Mouse (Mus musculus) forebrain, embryonic 16.5 days (tissue): Measurements from ENCODE around the gene Adrb1. TPM values are rescaled to one million over a fixed set of nuclear protein-coding genes. Genes with fewer than 3 reads are reported as not detected.
A peak's percentile ranks its signal among the peaks of the same experiment; 100 is the strongest.
"Not testable (repeated sequence)": the region's sequence is repeated elsewhere in the genome, so short reads cannot be mapped to it uniquely, and the experiment has no call there.

Experiments
- ATAC-seq: fragments of 200-750 bp; cut with Nextera tagmentation; 2 replicates; pipeline ENCODE4 v1.8.0; 2017; ENCODE audit warnings: mild to moderate bottlenecking, moderate library complexity
- H3K27ac ChIP-seq: fragments of 300-500 bp; sonication (generic); 2 replicates; pipeline ENCODE4 v1.5.1; 2014; ENCODE audit warnings: low read length, control low read depth
- H3K27me3 ChIP-seq: fragments of 300-500 bp; sonication (generic); replicated peaks from 2 replicates; pipeline ENCODE4 v1.6.1; 2014; ENCODE audit warnings: low read length; ENCODE audit not compliant: control insufficient read depth, insufficient read depth
- H3K36me3 ChIP-seq: fragments of 300-500 bp; sonication (generic); 2 replicates; pipeline ENCODE4 v1.6.1; 2014; ENCODE audit not compliant: control insufficient read depth, insufficient read depth
- H3K4me1 ChIP-seq: fragments of 300-500 bp; sonication (generic); replicated peaks from 2 replicates; pipeline ENCODE4 v1.6.1; 2014; ENCODE audit warnings: low read length; ENCODE audit not compliant: control insufficient read depth, insufficient read depth
- H3K4me2 ChIP-seq: fragments of 300-500 bp; sonication (generic); 2 replicates; pipeline ENCODE4 v1.6.1; 2014; ENCODE audit warnings: mild to moderate bottlenecking, low read length, control low read depth
- H3K4me3 ChIP-seq: fragments of 300-500 bp; sonication (generic); replicated peaks from 2 replicates; pipeline ENCODE4 v1.5.1; 2014; ENCODE audit warnings: mild to moderate bottlenecking, low read length, control low read depth
- H3K9ac ChIP-seq: fragments of 300-500 bp; sonication (generic); replicated peaks from 2 replicates; pipeline ENCODE4 v1.6.1; 2014; ENCODE audit warnings: low read depth, low read length, control low read depth
- H3K9me3 ChIP-seq: fragments of 300-500 bp; sonication (generic); 2 replicates; pipeline ENCODE4 v1.6.1; 2016; ENCODE audit warnings: low read length; ENCODE audit not compliant: control insufficient read depth
- WGBS: fragments of 180-500 bp; shearing (Covaris S2); extraction: QIAGEN DNeasy Blood & Tissue Kit; methylation state at CpG from one replicate; pipeline ENCODE4 v1.1.7; 2014; 5-methylcytosine and 5-hydroxymethylcytosine counted together
- polyA plus RNA-seq: library from polyadenylated mRNA; unstranded; fragments of >200 nt; fragmentation: Nextera tagmentation; extraction: Ambion mirVana; gene quantifications from 2 replicates; pipeline ENCODE4 v1.2.1, GENCODE M21; 2015

The Adrb1 gene
- polyA plus RNA-seq, 1 experiment from 2014 or later, result 2.2 TPM

DNA sequence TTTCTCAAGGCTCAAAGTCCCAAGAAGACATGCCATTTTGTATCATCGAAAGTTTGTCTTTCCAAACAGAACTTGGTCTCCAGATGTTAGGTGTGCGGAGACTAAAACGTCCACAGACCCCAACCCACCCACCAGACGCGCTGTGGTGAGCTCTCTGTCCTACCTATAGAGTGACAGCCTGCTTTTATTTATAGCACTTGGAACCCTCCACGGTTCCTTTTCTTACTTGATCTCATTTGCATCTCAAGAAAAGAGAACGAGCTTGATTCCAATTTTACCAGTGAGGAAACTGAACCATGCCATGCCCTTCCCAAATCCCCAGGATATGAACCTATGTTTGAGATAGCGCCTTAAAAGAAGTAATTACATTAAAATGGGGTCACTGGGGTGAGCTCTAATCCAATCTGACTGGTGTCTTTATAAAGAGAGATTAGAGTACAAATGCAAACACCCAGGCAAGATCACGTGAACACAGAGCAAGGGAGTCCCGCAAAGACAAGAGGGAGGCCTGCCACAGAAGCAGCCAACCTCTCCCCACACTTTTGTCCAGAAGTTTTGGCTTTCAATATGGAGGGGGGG lies 51.5 kb downstream of the Adrb1 start:
- Histone ChIP-seq H3K4me3 (no peak overlapping the region), H3K27me3 (peaks cover 11% of the 10 kb centered on the region), H3K4me1 (peaks cover 20% of the 10 kb centered on the region), H3K4me2 (no peak overlapping the region), H3K36me3 (no peaks in the 10 kb centered on the region), H3K27ac (no peak overlapping the region), H3K9me3 (no peaks in the 10 kb centered on the region), H3K9ac (no peak overlapping the region)
- WGBS, result 8% methylated on average over 10 of the region's 10 CpGs
- ATAC-seq, result no peak

GRCm38 (mm10) chr19:56774408-56774962 lies 52.5 kb downstream of the Adrb1 start:
- Histone ChIP-seq H3K36me3 (no peaks in the 10 kb centered on the region), H3K4me2 (no peak overlapping the region), H3K27me3 (peaks cover 11% of the 10 kb centered on the region), H3K4me1 (peaks cover 20% of the 10 kb centered on the region), H3K9me3 (no peaks in the 10 kb centered on the region), H3K4me3 (no peak overlapping the region), H3K9ac (no peak overlapping the region), H3K27ac (no peak overlapping the region)
- 59% methylated on average over 9 of the region's 9 CpGs for WGBS
- ATAC-seq, result no peak

DNA sequence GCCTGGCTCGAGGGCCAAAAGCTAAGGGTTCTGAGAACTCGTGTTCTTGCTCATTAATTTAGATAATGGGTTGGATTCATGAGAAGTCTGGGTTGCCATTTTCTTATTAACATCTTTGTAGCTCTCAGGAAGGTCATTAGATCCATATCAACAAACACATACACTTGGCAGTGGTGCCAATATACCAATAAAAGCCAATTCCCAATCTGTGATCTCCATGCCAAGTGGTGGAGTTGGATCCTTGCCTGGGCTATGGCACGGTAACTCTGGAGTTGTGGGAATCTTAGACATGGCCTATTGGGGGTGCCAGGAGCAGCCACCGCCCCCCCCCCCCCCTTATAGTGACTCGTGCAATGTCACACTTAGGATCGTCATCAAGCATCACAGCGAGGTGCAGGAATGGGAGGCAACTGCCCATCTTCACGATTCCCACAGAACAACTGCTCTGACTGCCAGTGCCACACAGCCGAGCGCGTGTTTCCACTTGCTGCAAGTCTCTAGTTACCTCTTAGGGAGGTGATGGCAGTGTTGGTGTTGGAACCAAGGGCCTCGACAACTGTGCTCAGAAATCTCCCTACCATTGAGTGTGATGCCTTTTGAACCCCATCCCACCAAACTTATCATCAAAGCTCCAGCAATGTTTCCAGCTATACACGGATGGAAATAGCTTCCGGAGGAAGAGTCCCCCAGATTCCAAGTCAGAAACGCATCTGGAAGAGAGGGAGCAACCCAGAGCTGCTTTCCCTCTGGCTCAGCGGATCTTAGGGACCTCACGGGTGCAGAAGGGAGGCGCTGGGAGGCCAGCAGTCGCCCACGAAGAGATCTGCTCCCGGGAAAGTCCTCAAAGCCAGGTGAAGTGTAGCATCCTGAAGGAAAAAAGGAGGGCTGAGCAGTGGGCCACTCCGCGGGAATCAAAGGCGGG lies 53.2 kb downstream of the Adrb1 start:
- Histone ChIP-seq H3K9me3 (no peaks in the 10 kb centered on the region), H3K4me1 (peaks cover 20% of the 10 kb centered on the region), H3K4me2 (peak overlapping the region; percentile 38), H3K27ac (no peak overlapping the region), H3K36me3 (no peaks in the 10 kb centered on the region), H3K27me3 (peaks cover 11% of the 10 kb centered on the region), H3K9ac (peak overlapping the region; percentile 36), H3K4me3 (peak overlapping the region; percentile 13; the same call in 1 of the 2 replicates)
- no peak for ATAC-seq
- 28% methylated on average over 24 of the region's 24 CpGs for WGBS

GRCm38 (mm10) chr19:56775893-56776718 lies 54.1 kb downstream of the Adrb1 start:
- no peaks in the 10 kb centered on the region for H3K36me3 ChIP-seq
- 12% methylated on average over 18 of the region's 18 CpGs for WGBS
- H3K9ac ChIP-seq, result peak overlapping the region; percentile 36
- ATAC-seq, result no peak
- H3K9me3 ChIP-seq, result no peaks in the 10 kb centered on the region
- peaks cover 11% of the 10 kb centered on the region for H3K27me3 ChIP-seq
- H3K4me1 ChIP-seq, result peaks cover 20% of the 10 kb centered on the region
- H3K27ac ChIP-seq, result no peak overlapping the region
- peak overlapping the region; percentile 38 for H3K4me2 ChIP-seq
- H3K4me3 ChIP-seq, result peak overlapping the region; percentile 13; the same call in 1 of the 2 replicates

DNA sequence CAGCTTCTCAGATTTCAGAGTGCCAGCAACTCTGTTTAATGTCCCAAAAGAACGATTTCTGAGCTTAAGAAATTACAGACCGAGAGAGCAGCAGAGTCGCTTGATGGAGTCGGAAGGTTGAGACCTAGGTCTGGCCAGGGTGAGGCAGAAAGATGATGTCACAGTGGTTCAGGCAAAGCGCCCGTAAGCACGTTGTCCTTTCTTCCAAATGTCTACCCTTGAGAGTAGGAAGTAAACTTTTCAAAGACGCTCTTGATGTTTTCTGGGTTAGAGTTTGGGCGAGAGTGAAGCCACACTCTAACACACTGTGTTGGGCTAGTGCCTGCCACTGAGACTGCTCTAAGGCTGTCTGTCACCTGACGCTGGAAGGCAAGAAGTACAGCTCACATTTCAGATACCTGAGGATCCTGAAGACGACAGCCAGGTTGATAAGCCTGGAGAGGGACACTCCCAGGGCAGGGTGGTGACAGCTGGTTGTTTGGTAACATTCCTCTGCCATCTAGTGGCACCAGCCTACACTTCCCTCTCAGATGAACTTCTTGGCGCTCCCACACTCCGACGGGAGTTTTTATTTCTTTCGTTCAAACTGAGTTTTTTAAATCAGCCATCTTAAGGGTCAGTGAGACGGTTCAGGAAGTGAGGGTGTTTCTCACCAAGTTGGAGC lies 54.9 kb downstream of the Adrb1 start:
- H3K4me1 ChIP-seq, result peaks cover 20% of the 10 kb centered on the region
- WGBS, result 48% methylated on average over 16 of the region's 16 CpGs
- peaks cover 11% of the 10 kb centered on the region for H3K27me3 ChIP-seq
- H3K36me3 ChIP-seq, result no peaks in the 10 kb centered on the region
- H3K4me3 ChIP-seq, result no peak overlapping the region
- no peaks in the 10 kb centered on the region for H3K9me3 ChIP-seq
- no peak overlapping the region for H3K4me2 ChIP-seq
- no peak overlapping the region for H3K9ac ChIP-seq
- H3K27ac ChIP-seq, result no peak overlapping the region
- peak; percentile 61 for ATAC-seq

GRCm38 (mm10) chr19:56778532-56778931 lies 56.5 kb downstream of the Adrb1 start:
- not testable (repeated sequence) for H3K4me2 ChIP-seq, H3K36me3 ChIP-seq, ATAC-seq, H3K4me3 ChIP-seq, H3K9me3 ChIP-seq, H3K27ac ChIP-seq, H3K9ac ChIP-seq
- H3K4me1 ChIP-seq, result peaks cover 16% of the 10 kb centered on the region
- WGBS, result 92% methylated on average over 7 of the region's 7 CpGs
- H3K27me3 ChIP-seq, result peaks cover 11% of the 10 kb centered on the region

Other genes with a start within 250 kb of the Adrb1 start
- gene Dclre1a, start 174.0 kb upstream of the Adrb1 start, polyA plus RNA-seq, result 13.7 and 15.6 TPM in 2 replicates
- 10.6 and 12.4 TPM in 2 replicates for gene Nhlrc2, start 173.9 kb upstream of the Adrb1 start, polyA plus RNA-seq
- gene Ccdc186, start 100.0 kb downstream of the Adrb1 start, polyA plus RNA-seq, result 28.4 and 35.2 TPM in 2 replicates
- 0.75 and 1.0 TPM in 2 replicates for gene Tdrd1, start 104.0 kb downstream of the Adrb1 start, polyA plus RNA-seq
- gene Vwa2, start 152.1 kb downstream of the Adrb1 start, polyA plus RNA-seq, result 0.34 and 0.35 TPM in 2 replicates